Mouse (Mus musculus): Measurements from ENCODE around the gene Nop2. TPM values are rescaled to one million over a fixed set of nuclear protein-coding genes. Genes with fewer than 3 reads are reported as not detected.

Nop2 gene
- polyA plus RNA-seq, 1 experiment from 2014 or later, result 56.5 TPM

DNA sequence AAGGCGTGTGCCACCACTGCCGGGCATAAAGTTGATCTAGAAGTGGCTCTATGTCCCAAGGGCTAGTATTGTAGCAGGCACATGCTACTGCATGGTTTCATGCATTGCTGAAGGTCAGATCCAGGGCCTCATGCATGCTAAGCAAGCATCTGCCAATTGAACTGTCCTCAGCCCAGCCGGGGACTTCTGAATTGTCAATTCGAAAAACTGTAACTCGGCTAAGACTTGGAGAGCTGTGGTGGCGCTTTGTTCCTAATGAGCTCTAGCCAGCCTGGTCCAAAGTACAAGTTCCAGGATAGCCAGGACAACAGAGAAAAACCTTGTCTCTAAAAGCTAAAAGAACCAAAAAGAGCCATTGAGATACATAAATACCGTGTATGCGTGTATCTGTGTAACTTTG, 12.3 kb upstream of the Nop2 start:
- H3K9ac ChIP-seq, result no peak overlapping the region
- WGBS, result 89% methylated on average over 8 of the region's 8 CpGs
- H3K27ac ChIP-seq, result no peak overlapping the region
- peaks cover 96% of the 10 kb centered on the region for H3K36me3 ChIP-seq
- no peaks in the 10 kb centered on the region for H3K4me1 ChIP-seq
- no peaks in the 10 kb centered on the region for H3K27me3 ChIP-seq
- no peak overlapping the region for H3K4me3 ChIP-seq
- no peak for ATAC-seq (ENCODE audit: borderline replicate concordance, extremely low read depth, low FRiP score, low TSS enrichment)
- no peak overlapping the region for H3K4me2 ChIP-seq
- H3K9me3 ChIP-seq, result no peaks in the 10 kb centered on the region

DNA sequence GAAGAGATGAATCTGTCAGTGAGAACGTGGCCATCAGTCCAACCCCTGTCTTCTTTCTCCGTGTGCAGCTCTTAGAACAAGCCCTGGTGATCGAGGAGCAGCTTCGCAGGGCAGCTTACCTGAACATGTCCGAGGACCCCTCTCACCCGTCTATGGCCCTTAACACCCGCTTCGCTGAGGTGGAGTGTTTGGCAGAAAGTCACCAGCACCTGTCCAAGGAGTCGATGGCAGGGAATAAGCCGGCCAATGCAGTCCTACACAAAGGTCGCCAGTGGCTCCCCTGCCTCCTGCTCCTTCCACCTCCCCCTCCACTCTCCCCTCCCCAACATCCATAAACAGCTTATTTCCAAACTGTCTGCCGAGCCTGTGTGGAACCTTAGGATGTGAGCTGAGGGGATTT, 3.0 kb upstream of the Nop2 start:
- Histone ChIP-seq H3K4me2 (no peak overlapping the region), H3K36me3 (peaks cover 74% of the 10 kb centered on the region)
- WGBS, result 84% methylated on average over 12 of the region's 12 CpGs

DNA sequence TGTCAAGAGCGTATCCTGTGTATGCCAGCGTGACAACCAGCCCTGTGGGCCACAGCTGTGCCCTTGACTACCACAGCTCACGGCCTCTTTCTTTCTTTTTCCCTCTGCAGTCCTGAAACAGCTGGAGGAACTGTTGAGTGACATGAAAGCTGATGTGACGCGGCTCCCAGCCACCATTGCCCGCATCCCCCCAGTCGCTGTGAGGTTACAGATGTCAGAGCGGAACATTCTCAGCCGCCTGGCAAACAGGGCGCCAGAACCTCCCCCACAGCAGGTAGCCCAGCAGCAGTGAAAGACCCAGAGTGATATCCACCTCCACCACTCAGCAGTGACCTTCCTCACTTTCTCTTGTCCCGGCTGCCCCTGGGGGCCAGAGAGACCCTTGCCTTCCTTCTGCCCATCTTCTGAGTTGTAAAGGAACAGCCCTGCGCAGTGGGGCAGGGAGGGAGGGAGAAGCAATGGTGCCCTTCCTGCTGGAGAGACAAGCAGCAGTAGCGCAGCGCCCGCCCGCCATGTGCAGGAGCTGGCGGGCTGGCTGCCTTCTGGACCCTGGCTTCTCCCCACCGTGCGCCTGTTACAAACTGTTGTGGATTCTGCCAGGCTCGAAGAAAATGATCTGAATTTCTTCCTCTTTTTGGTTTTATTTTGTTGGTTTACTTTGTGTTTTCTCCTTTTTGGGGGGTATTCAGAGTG, 1.9 kb upstream of the Nop2 start:
- H3K27ac ChIP-seq, result no peak overlapping the region
- H3K4me2 ChIP-seq, result no peak overlapping the region
- no peak overlapping the region for H3K9ac ChIP-seq
- no peaks in the 10 kb centered on the region for H3K27me3 ChIP-seq
- peaks cover 7% of the 10 kb centered on the region; the same call in 1 of the 2 replicates for H3K4me1 ChIP-seq
- no peaks in the 10 kb centered on the region for H3K9me3 ChIP-seq
- H3K4me3 ChIP-seq, result no peak overlapping the region
- peaks cover 74% of the 10 kb centered on the region for H3K36me3 ChIP-seq
- ATAC-seq (ENCODE audit: borderline replicate concordance, extremely low read depth, low FRiP score, low TSS enrichment), result no peak
- WGBS, result 86% methylated on average over 20 of the region's 20 CpGs

More for the DNA sequence above, 3.0 kb upstream of the Nop2 start:
- Histone ChIP-seq H3K9me3 (no peaks in the 10 kb centered on the region), H3K4me3 (no peak overlapping the region), H3K27ac (no peak overlapping the region), H3K9ac (no peak overlapping the region), H3K27me3 (no peaks in the 10 kb centered on the region), H3K4me1 (peaks cover 7% of the 10 kb centered on the region; the same call in 1 of the 2 replicates)
- ATAC-seq (ENCODE audit: borderline replicate concordance, extremely low read depth, low FRiP score, low TSS enrichment), result no peak

DNA sequence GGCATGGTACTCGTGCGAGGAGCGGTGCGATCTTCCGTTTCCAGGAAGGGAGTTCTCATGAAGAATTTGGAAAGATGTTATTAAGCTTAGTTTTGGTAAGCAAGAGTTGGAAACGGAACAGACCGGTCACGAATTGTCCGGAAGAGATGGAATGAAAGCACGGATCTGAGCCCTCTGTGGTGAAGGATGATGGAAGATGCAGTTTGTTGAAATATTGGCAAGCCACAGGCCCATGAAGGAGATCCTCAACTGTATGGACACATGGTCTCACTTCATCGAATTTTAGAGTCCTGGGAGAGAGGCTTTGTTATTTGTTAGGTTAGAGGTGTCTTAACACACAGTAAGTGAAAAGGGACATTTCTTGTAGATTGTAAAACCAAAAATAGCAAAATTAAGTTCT, 761 bp downstream of the Nop2 start:
- Histone ChIP-seq H3K4me1 (peaks cover 7% of the 10 kb centered on the region; the same call in 1 of the 2 replicates), H3K36me3 (peaks cover 73% of the 10 kb centered on the region), H3K27me3 (no peaks in the 10 kb centered on the region), H3K9ac (peak overlapping the region; percentile 82), H3K9me3 (no peaks in the 10 kb centered on the region), H3K27ac (no peak overlapping the region), H3K4me2 (peak overlapping the region; percentile 83), H3K4me3 (peak overlapping the region; percentile 82)
- ATAC-seq (ENCODE audit: borderline replicate concordance, extremely low read depth, low FRiP score, low TSS enrichment), result no peak
- 4% methylated on average over 11 of the region's 11 CpGs for WGBS

DNA sequence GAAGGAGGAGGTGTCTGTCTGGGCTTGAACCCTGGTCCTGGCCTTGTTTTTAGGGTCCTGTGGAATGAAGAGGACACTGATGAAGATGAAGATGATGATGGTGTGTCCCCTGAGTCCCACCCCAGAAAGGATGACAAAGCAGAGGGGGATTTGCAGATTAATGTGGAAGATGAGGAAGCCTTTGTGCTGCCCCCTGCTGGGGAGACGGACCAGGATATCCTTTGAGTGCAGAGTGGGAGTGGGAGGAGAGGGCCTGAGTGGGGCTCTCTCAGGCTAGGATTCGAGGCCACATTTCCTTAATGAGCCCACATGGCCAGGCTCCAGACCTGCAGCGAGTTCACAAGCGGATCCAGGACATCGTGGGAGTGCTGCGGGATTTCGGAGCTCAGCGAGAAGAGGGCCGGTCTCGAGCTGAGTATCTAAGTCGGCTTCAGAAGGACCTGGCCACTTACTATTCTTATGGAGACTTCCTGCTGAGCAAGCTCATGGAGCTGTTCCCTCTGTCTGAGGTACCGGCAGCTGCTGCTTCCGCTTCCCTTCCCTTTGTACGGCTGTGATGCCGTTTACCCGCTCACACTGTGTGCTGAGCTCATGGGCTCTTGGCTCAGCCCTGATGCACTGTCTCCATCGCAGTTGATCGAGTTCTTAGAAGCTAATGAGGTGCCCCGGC, 5.4 kb downstream of the Nop2 start:
- peaks cover 88% of the 10 kb centered on the region for H3K36me3 ChIP-seq
- no peak for ATAC-seq (ENCODE audit: borderline replicate concordance, extremely low read depth, low FRiP score, low TSS enrichment)
- 0 out of 2 replicates have a peak, but pooled peaks cover 3% of the 10 kb centered on the region for H3K4me1 ChIP-seq
- no peak overlapping the region for H3K4me3 ChIP-seq
- no peaks in the 10 kb centered on the region for H3K27me3 ChIP-seq
- no peaks in the 10 kb centered on the region for H3K9me3 ChIP-seq
- WGBS, result 86% methylated on average over 19 of the region's 19 CpGs
- H3K9ac ChIP-seq, result no peak overlapping the region
- H3K27ac ChIP-seq, result no peak overlapping the region
- H3K4me2 ChIP-seq, result no peak overlapping the region

DNA sequence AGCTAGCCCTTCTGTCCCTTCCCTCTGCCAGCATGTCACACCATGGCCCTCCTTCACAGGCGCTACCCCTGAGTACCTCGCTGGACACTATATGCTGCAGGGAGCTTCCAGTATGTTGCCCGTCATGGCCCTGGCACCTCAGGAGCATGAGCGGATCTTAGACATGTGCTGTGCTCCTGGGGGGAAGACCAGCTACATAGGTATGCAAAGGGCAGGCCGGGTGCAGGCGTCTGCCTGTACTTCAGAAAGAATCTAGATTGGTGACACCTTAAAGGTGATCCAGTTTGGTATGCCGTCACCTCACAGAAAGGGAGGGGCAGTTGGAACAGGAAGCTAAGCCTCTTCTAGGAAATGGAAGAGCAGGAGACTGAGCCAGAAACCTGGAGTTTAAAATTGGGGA, 8.0 kb downstream of the Nop2 start:
- Histone ChIP-seq H3K9ac (no peak overlapping the region), H3K9me3 (no peaks in the 10 kb centered on the region), H3K27ac (no peak overlapping the region), H3K36me3 (peaks cover 88% of the 10 kb centered on the region), H3K4me2 (no peak overlapping the region), H3K4me1 (peaks cover 1% of the 10 kb centered on the region), H3K27me3 (no peaks in the 10 kb centered on the region), H3K4me3 (no peak overlapping the region)
- WGBS, result 85% methylated on average over 7 of the region's 7 CpGs
- ATAC-seq (ENCODE audit: borderline replicate concordance, extremely low read depth, low FRiP score, low TSS enrichment), result no peak

DNA sequence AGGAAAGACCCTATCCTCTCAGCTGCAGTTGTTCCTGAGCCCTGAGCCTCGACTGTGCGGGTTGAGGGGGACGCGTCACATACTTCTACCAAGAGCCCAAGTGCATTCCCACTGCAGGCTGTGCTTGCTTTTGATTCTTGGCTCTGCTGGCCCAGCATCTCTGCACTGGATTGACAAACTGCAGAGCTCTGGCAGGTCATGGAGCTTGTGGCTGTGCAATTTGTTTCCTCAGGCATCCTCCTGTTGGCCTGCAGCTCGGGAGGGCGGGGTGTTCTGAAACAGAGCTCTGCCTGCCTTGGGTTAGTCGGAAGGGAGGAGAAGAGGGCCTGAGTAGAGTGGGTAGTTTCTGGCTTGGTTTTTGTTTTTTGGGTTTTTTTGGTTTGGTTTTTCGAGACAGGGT, 10.7 kb downstream of the Nop2 start:
- H3K4me2 ChIP-seq, result no peak overlapping the region
- H3K4me1 ChIP-seq, result peaks cover 24% of the 10 kb centered on the region
- no peak overlapping the region for H3K4me3 ChIP-seq
- ATAC-seq (ENCODE audit: borderline replicate concordance, extremely low read depth, low FRiP score, low TSS enrichment), result no peak
- no peaks in the 10 kb centered on the region for H3K9me3 ChIP-seq
- no peaks in the 10 kb centered on the region for H3K27me3 ChIP-seq
- WGBS, result 94% methylated on average over 8 of the region's 8 CpGs
- H3K27ac ChIP-seq, result no peak overlapping the region
- no peak overlapping the region for H3K9ac ChIP-seq
- peaks cover 62% of the 10 kb centered on the region for H3K36me3 ChIP-seq

DNA sequence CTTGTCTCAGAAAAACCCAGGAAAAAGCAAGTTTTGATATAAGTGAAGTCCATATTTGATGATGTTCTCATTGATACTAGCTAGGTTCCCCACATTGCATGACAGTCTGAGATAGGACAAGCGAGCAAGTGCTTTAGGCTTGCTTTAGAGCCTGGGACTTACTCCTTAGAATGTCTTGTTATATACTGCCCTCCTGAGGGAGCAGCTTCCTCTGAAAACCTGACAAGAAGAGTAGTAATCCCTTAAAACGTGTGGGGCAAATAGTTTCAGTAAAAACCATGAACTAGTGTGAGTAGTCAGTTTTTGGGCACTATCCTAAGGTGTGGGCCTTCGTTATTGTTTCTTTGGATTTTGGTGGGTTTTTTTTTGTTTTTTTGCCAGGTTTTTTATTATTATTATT, 11.4 kb downstream of the Nop2 start:
- H3K27ac ChIP-seq, result no peak overlapping the region
- H3K9ac ChIP-seq, result no peak overlapping the region
- 70% methylated on average over 3 of the region's 3 CpGs for WGBS
- no peaks in the 10 kb centered on the region for H3K27me3 ChIP-seq
- H3K9me3 ChIP-seq, result no peaks in the 10 kb centered on the region
- no peak overlapping the region for H3K4me2 ChIP-seq
- peaks cover 56% of the 10 kb centered on the region for H3K36me3 ChIP-seq
- H3K4me1 ChIP-seq, result peaks cover 29% of the 10 kb centered on the region
- H3K4me3 ChIP-seq, result no peak overlapping the region
- no peak for ATAC-seq (ENCODE audit: borderline replicate concordance, extremely low read depth, low FRiP score, low TSS enrichment)

DNA sequence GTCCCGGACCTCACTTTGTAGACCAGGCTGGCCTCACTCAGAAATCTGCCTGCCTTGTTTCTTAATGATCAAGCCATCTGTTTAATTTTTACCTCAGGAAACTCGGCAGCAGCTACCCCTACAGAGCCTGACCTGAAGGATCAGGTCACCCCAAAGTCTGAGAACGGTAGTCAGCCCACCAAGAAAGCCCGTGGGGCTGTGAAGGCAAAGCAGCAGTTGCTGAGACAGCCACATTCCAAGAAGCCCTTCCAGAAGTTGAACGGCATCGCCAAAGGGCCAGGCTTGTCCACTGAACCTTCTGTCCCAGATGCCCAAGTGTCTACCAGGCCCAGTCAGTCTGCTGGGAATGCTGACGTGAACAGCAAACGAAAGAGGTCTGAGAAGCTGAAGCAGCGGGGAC, 12.2 kb downstream of the Nop2 start:
- Histone ChIP-seq H3K9me3 (no peaks in the 10 kb centered on the region), H3K27ac (no peak overlapping the region), H3K9ac (no peak overlapping the region), H3K27me3 (no peaks in the 10 kb centered on the region), H3K4me2 (no peak overlapping the region), H3K4me3 (no peak overlapping the region), H3K4me1 (peaks cover 37% of the 10 kb centered on the region), H3K36me3 (peaks cover 49% of the 10 kb centered on the region)
- ATAC-seq (ENCODE audit: borderline replicate concordance, extremely low read depth, low FRiP score, low TSS enrichment), result no peak
- WGBS, result 75% methylated on average over 9 of the region's 9 CpGs

DNA sequence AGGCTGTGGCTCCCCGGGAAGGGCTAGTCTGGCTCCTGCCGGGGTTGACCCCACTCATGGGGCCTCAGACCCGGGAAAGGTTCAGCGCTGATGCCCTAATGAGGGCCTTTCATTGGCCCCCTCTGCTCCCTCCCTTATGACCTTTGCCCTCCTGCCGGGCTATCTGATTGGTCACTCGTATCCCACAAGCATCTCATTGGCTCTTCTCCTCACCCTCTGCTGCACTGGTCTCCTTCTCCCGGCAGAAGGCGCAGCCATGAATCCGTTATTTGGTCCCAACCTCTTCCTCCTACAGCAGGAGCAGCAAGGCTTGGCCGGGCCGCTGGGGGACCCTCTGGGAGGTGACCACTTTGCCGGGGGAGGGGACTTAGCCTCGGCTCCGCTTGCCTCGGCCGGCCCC, 13.3 kb downstream of the Nop2 start, which contains the start of gene Iffo1:
Iffo1 (plus strand) TSS at position 241 of the 400 bp plus-strand sequence.
- H3K4me1 ChIP-seq, result peaks cover 46% of the 10 kb centered on the region
- peak within 1 kb of the TSS; percentile 60 for H3K9ac ChIP-seq
- 1% methylated on average over 16 of the region's 16 CpGs for WGBS
- peak within 1 kb of the TSS; percentile 81 for H3K27ac ChIP-seq
- H3K4me3 ChIP-seq, result peak within 1 kb of the TSS; percentile 64
- ATAC-seq (ENCODE audit: borderline replicate concordance, extremely low read depth, low FRiP score, low TSS enrichment), result peak; percentile 91
- H3K36me3 ChIP-seq, result peaks cover 38% of the 10 kb centered on the region
- H3K4me2 ChIP-seq, result peak within 1 kb of the TSS; percentile 89
- H3K9me3 ChIP-seq, result no peaks in the 10 kb centered on the region
- H3K27me3 ChIP-seq, result no peaks in the 10 kb centered on the region

DNA sequence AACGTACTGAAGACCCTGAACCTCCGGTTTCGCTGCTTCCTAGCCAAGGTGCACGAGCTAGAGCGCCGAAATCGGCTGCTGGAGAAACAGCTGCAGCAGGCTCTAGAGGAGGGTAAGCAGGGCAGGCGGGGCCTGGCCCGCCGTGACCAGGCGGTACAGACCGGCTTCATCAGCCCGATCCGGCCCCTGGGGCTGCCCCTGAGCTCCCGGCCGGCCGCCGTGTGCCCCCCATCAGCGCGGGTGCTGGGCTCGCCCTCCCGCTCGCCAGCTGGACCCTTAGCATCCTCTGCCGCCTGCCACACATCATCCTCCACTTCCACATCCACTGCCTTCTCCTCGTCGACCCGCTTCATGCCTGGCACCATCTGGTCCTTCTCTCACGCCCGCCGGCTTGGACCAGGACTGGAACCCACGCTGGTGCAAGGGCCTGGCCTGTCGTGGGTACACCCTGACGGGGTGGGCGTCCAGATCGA, 13.8 kb downstream of the Nop2 start:
- H3K4me3 ChIP-seq, result peak overlapping the region; percentile 64
- no peaks in the 10 kb centered on the region for H3K27me3 ChIP-seq
- peak overlapping the region; percentile 81 for H3K27ac ChIP-seq
- peaks cover 33% of the 10 kb centered on the region for H3K36me3 ChIP-seq
- peaks cover 46% of the 10 kb centered on the region for H3K4me1 ChIP-seq
- H3K9me3 ChIP-seq, result no peaks in the 10 kb centered on the region
- ATAC-seq (ENCODE audit: borderline replicate concordance, extremely low read depth, low FRiP score, low TSS enrichment), result peak; percentile 63
- peak overlapping the region; percentile 89 for H3K4me2 ChIP-seq
- 5% methylated on average over 35 of the region's 35 CpGs for WGBS
- peak overlapping the region; percentile 60 for H3K9ac ChIP-seq

DNA sequence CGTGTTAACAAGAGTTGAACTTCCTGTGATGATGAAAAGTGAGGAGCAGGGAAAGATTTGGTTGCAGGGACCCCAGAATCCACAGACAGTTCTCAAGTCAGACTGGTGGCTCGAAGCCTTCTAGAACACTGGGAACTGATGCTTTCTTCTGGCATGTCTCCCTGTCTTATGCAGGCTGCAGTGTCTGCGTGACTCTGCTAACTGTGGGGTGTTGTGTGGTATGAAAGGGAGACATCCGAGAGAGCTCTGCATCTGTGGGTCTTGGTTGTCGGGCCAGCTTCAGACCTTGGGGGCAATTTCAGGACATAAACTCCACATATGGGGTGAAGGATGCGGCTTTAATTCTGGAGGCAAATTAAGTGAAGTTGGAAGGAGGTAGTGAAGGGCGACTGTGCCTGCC, 14.4 kb downstream of the Nop2 start:
- Histone ChIP-seq H3K27ac (no peak overlapping the region), H3K4me3 (peak overlapping the region; percentile 64), H3K36me3 (peaks cover 26% of the 10 kb centered on the region), H3K9ac (peak overlapping the region; percentile 60; the same call in 1 of the 2 replicates), H3K27me3 (no peaks in the 10 kb centered on the region), H3K4me2 (peak overlapping the region; percentile 89), H3K4me1 (peaks cover 46% of the 10 kb centered on the region), H3K9me3 (no peaks in the 10 kb centered on the region)
- WGBS, result 54% methylated on average over 7 of the region's 7 CpGs
- ATAC-seq (ENCODE audit: borderline replicate concordance, extremely low read depth, low FRiP score, low TSS enrichment), result no peak
